Mouse (Mus musculus): ENCODE measurements around the gene Poc5.

DNA sequence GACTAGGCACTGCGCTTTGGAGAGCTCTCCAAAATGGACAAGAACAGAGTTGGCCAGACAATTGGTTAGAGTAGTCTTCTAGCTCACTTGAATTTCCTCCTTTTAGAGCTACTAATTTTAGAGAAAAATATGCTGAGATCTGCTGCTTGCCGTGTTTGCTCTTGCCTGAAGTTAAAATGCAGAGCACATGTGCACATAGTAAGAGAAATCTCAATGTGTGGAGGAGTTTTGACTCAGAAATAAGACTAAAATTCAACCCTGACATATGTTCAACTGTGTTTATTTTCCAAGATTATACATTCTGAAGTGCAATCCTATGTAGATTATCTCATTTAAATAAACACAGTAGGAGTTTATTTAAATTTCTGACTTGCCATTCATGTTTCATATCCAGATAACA, 17.4 kb downstream of the Poc5 start:
- no peak for TF ChIP-seq CTCF (IDR thresholded peaks at IDR 0.05)
- TF ChIP-seq EP300 (IDR thresholded peaks at IDR 0.05) = no peak
